Mouse (Mus musculus): ENCODE data around the gene Prpf38a. TPM values are rescaled to one million over a fixed set of nuclear protein-coding genes. Genes with fewer than 3 reads are reported as not detected.

Gene Prpf38a
- 69.8 TPM for polyA plus RNA-seq (2017; shearing (Covaris generic))

GRCm38 (mm10) chr4:108578840-108579742, at the start of gene Prpf38a, which contains the start of gene Orc1:
Gene Prpf38a, minus strand, starts transcription at chr4:108579336.
Gene Orc1, plus strand, starts transcription at chr4:108579423.

GRCm38 (mm10) chr4:108619587-108620341, 40.6 kb upstream of the Prpf38a start, which contains the start of gene Cc2d1b:
Gene Cc2d1b, plus strand, starts transcription at chr4:108619940.

Other genes with a start within 250 kb of the Prpf38a start
- not detected for gene Shisal2a, start 196.0 kb downstream of the Prpf38a start, polyA plus RNA-seq (2017; shearing (Covaris generic))
- 0.73 TPM for gene Gpx7, start 172.4 kb downstream of the Prpf38a start, polyA plus RNA-seq (2017; shearing (Covaris generic))
- 239 TPM for gene Tut4, start 119.9 kb downstream of the Prpf38a start, polyA plus RNA-seq (2017; shearing (Covaris generic))
- 2.8 TPM for gene Orc1, start 87 bp upstream of the Prpf38a start, polyA plus RNA-seq (2017; shearing (Covaris generic))
- 75.9 TPM for gene Cc2d1b, start 40.6 kb upstream of the Prpf38a start, polyA plus RNA-seq (2017; shearing (Covaris generic))
- not detected for gene 3110021N24Rik, start 140.3 kb upstream of the Prpf38a start, polyA plus RNA-seq (2017; shearing (Covaris generic))
- 0.19 TPM for gene Zfyve9, start 201.5 kb upstream of the Prpf38a start, polyA plus RNA-seq (2017; shearing (Covaris generic))

All from naive thymus-derived CD4-positive, alpha-beta T cell, adult 5 months (primary cell).